Mouse (Mus musculus) spleen, adult 2 months (tissue): ENCODE measurements around the gene Dip2c. TPM values are rescaled to one million over a fixed set of nuclear protein-coding genes. Genes with fewer than 3 reads are reported as not detected.

Experiments used
- DNase-seq, 2 experiments: peaks; one replicate each; pipeline versions ENCODE4 v3.0.0 to v3.0.0-alpha.2; 2012 to 2021; ENCODE audit warnings: low spot score in 2 of 2, low read depth in 1 of 2
- H3K27ac ChIP-seq: fragments of 200-500 bp; 2 replicates; pipeline ENCODE4 v1.5.1; 2012; ENCODE audit warnings: low read length, inconsistent platforms; ENCODE audit not compliant: insufficient read depth
- H3K27me3 ChIP-seq: fragments of 200-500 bp; 2 replicates; pipeline ENCODE4 v1.6.1; 2012; ENCODE audit warnings: mild to moderate bottlenecking, moderate library complexity, low read length, inconsistent platforms; ENCODE audit not compliant: control insufficient read depth, insufficient read depth
- H3K36me3 ChIP-seq: fragments of 200-500 bp; 2 replicates; pipeline ENCODE4 v1.6.1; 2012; ENCODE audit warnings: mild to moderate bottlenecking, low read length, inconsistent platforms; ENCODE audit not compliant: control insufficient read depth, insufficient read depth
- H3K4me1 ChIP-seq: fragments of 200-500 bp; 2 replicates; pipeline ENCODE4 v1.6.1; 2011; ENCODE audit warnings: inconsistent platforms; ENCODE audit not compliant: control insufficient read depth, insufficient read depth, insufficient read length
- H3K4me3 ChIP-seq: fragments of 200-500 bp; 2 replicates; pipeline ENCODE4 v1.5.1; 2011; ENCODE audit warnings: mild to moderate bottlenecking, inconsistent platforms; ENCODE audit not compliant: insufficient read depth, insufficient read length; ENCODE audit errors: extremely low read depth
- CTCF ChIP-seq: fragments of 200-500 bp; IDR thresholded peaks from 2 replicates; pipeline ENCODE4 v1.5.1; 2011; ENCODE audit warnings: mild to moderate bottlenecking, inconsistent platforms; ENCODE audit not compliant: insufficient read depth, insufficient read length, insufficient replicate concordance; ENCODE audit errors: extremely low read depth
- POLR2A ChIP-seq: fragments of 200-500 bp; IDR thresholded peaks from 2 replicates; pipeline ENCODE4 v1.6.1; 2011; ENCODE audit warnings: low read depth, low read length, inconsistent platforms
- WGBS: fragments of 180-500 bp; shearing (Covaris S2); methylation state at CpG from one replicate; pipeline ENCODE4 v1.1.7; 2018; 5-methylcytosine and 5-hydroxymethylcytosine counted together
- polyA plus RNA-seq: library from polyadenylated mRNA; depleted of rRNA; stranded (reverse); fragments of >200 nt; gene quantifications from 2 replicates; pipeline ENCODE4 v1.2.3, GENCODE M21; 2012

Dip2c gene
- polyA plus RNA-seq, 1 experiment, result 2.3 TPM

DNA sequence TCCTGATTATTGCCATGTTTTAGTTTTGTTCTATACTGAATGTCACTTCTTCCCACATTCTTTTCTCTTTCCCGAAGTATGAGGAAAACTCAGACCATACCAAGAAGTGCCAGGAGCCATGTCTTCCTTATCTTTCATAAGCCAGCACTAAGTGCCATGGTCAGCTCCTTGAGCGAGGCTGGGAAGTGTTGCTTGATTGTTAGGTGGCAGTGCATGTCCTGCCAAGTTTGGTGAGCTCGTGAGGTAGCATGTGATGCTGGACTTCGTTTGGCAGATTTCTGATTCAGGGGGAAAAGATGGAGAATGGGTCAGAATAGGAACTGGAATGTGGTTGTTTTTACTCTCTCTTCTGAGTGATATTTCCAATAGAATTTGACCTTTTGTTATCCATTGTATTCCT is 150.5 kb downstream of the Dip2c start:
- H3K4me3 ChIP-seq, result no peak overlapping the region
- H3K36me3 ChIP-seq, result no peaks in the 10 kb centered on the region
- TF ChIP-seq POLR2A (no peak), CTCF (no peak)
- no peak overlapping the region for H3K27ac ChIP-seq
- peaks cover 1% of the 10 kb centered on the region; the same call in 1 of the 2 replicates for H3K4me1 ChIP-seq
- DNase-seq, result no peak
- 84% methylated on average over 4 of the region's 4 CpGs for WGBS
- no peaks in the 10 kb centered on the region for H3K27me3 ChIP-seq

DNA sequence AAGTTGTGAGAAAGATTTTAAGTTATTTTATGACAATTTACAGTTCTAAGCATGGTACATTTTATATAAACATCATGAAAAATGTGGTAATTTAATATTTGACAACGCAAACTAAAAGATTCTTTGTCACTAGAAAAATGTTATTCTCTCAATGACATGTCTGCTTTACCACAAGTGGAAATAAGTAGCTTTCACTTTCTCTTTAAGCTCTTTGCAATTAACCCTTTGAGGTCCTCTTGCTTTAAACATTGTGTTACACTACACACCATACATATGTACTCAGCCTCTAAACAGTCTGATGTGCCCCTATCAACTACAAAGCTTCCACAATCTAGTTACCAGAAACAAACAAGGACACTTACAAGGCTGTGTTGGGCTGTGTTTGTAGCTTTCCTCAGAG is 153.6 kb downstream of the Dip2c start:
- Histone ChIP-seq H3K36me3 (no peaks in the 10 kb centered on the region), H3K4me1 (peaks cover 1% of the 10 kb centered on the region; the same call in 1 of the 2 replicates), H3K4me3 (no peak overlapping the region), H3K27ac (no peak overlapping the region), H3K27me3 (no peaks in the 10 kb centered on the region)
- WGBS, result 42% methylated on average over 1 of the region's 1 CpGs
- TF ChIP-seq CTCF (no peak), POLR2A (no peak)
- no peak for DNase-seq

DNA sequence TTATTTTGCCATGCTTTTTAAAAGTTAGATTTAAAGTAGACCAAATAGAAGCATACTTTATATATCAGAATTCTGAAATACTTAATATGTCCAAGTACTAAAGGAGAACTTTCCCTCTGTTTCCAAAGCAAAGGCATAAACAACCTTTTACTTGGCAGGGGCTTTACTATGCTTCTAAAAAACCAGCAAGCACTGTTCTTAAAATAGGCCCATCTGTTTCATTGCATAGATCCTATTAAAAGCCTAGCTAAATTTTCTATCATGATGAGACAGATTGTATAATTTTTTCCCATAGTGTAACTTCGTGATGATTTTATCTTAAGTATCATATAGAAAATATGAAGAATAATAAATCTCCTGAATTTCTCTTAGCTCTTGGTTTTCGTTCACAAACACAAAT is 154.4 kb downstream of the Dip2c start:
- H3K27ac ChIP-seq, result no peak overlapping the region
- TF ChIP-seq CTCF (no peak), POLR2A (no peak)

DNA sequence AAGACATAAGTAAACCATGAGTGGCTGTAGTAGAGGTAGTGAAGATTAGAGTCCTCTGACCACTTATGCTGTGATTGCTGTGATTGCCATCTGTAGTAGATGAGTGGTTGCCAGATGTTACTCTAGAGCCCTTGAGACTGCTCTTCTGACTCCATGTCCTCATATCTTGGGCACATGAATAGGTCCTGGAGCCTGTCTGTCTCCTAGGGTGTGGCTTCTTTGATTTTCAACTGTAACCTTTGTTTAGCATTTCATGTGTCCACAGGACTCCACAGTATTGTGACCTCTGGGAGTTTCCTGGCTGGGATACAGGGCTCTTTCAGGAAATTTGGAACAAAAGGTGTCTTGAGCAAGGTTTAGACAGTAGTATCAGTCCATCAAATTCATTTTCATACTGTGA is 155.1 kb downstream of the Dip2c start:
- Histone ChIP-seq H3K27me3 (no peaks in the 10 kb centered on the region), H3K4me1 (peaks cover 1% of the 10 kb centered on the region; the same call in 1 of the 2 replicates), H3K27ac (no peak overlapping the region), H3K4me3 (no peak overlapping the region), H3K36me3 (no peaks in the 10 kb centered on the region)
- DNase-seq, result no peak
- no peak for TF ChIP-seq CTCF
- TF ChIP-seq POLR2A, result no peak

More for the DNA sequence above, 154.4 kb downstream of the Dip2c start:
- H3K27me3 ChIP-seq, result no peaks in the 10 kb centered on the region
- no peak for DNase-seq
- 85% methylated on average over 2 of the region's 2 CpGs for WGBS
- no peak overlapping the region for H3K4me3 ChIP-seq
- peaks cover 1% of the 10 kb centered on the region; the same call in 1 of the 2 replicates for H3K4me1 ChIP-seq
- H3K36me3 ChIP-seq, result no peaks in the 10 kb centered on the region

DNA sequence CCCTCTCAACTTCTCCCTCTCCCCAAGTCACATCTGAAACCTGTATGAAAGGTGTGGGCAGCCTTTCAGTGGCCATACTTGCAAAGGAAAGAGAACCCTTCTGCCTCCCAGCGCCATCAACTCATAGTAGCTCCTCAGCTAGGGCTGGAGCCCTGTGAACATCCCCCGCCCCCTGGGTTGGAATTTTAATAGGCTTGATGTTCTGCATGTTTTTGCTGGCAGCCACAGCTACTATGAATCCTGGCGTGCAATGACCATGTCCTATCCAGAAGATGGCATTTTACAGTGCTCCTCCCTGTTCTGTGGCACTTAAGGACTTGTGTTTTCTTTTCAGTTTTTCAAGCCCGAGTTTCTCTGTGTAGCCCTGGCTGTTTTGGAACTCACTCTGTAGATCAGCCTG is 166.7 kb downstream of the Dip2c start:
- 89% methylated on average over 4 of the region's 4 CpGs for WGBS
- Histone ChIP-seq H3K4me1 (no peaks in the 10 kb centered on the region), H3K27ac (no peak overlapping the region), H3K36me3 (no peaks in the 10 kb centered on the region), H3K4me3 (no peak overlapping the region), H3K27me3 (no peaks in the 10 kb centered on the region)
- no peak for DNase-seq
- TF ChIP-seq CTCF, result no peak
- no peak for TF ChIP-seq POLR2A

DNA sequence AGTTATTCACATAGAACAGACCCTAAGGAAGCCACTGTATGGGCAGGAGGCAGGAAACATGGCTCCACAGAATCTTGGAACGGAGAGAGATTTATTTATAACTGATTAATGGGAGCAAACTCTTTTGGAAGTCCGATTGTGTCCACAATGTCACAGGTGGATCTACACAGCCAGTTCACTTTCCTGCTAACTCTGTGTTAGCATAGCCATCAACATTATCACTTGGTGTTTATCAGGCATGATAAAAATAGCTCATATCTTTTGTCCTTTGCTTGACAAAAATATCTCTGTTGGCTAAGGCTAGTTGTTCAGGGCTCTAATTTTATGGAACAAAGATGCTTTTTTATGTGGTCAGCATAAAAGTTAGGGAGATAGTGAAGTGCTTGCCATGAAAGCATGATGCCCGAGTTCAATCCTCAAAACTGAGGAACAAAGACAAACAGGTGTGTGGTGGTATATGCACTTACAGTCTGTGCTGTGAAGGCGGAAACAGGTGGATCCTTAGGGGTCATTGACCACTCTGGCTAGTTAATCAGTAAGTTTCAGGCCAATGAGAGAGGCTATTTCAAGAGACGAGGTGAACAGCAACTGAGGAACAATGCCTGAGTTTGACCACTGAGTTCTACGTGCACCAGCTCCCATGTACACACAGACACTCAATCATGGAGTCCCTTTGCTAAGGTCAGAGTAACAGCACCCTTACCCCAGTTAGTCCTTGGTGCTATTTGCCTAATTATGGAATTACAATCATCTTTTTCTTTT is 169.4 kb downstream of the Dip2c start:
- Histone ChIP-seq H3K27ac (no peak overlapping the region), H3K4me1 (no peaks in the 10 kb centered on the region), H3K27me3 (no peaks in the 10 kb centered on the region), H3K4me3 (no peak overlapping the region), H3K36me3 (no peaks in the 10 kb centered on the region)
- DNase-seq, result no peak
- TF ChIP-seq POLR2A (no peak), CTCF (no peak)
- 89% methylated on average over 6 of the region's 6 CpGs for WGBS

DNA sequence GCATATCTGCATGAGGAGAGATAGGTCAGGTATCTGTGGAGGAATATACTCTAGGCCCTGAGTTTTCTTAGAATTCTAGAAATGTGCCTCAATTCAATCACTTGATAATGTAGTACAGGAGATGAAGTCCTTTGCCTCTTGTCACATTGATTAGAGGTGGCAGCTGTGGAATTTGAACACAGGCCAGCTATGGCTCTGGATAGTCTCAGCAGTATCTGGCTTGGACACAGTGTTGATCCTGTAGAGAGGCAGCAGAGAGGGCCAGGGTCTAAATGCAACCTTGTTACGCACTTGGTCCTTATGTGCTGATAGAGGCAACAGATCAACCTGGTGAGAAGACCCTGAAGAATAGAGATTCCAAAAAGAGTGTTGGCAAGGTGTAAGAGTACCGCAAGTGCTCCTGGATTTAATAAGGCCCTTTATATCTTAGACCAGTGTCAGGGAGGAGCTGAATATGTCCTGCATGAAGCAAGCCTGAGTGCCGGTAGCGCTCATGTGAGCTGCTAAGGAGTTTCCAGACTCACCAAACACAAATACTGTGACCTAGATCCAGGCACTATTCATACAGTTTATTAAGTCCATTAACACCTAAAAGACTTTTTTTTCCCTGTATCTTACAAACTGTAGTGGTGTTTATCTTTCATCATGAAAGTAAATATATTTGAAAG is 170.3 kb downstream of the Dip2c start:
- DNase-seq, result no peak
- WGBS, result 93% methylated on average over 4 of the region's 4 CpGs
- Histone ChIP-seq H3K27me3 (no peaks in the 10 kb centered on the region), H3K4me1 (no peaks in the 10 kb centered on the region), H3K27ac (no peak overlapping the region), H3K36me3 (no peaks in the 10 kb centered on the region), H3K4me3 (no peak overlapping the region)
- TF ChIP-seq POLR2A, result no peak
- no peak for TF ChIP-seq CTCF
